Mouse (Mus musculus) cerebellum, postnatal 36 days (tissue): ENCODE results near the gene Nav2.

ENCODE experiments used
- DNase-seq, 2 experiments: peaks; one replicate each; pipeline ENCODE4 v3.0.0; 2021 to 2022; ENCODE audit warnings: mixed read lengths in 2 of 2

The Nav2 gene

GRCm38 (mm10) chr7:49496766-49497425 is 588.4 kb downstream of the Nav2 start:
- DNase-seq = no peak

- DNase-seq = no peak
Observed at GRCm38 (mm10) chr7:49497426-49497892, 588.9 kb downstream of the Nav2 start.

DNA sequence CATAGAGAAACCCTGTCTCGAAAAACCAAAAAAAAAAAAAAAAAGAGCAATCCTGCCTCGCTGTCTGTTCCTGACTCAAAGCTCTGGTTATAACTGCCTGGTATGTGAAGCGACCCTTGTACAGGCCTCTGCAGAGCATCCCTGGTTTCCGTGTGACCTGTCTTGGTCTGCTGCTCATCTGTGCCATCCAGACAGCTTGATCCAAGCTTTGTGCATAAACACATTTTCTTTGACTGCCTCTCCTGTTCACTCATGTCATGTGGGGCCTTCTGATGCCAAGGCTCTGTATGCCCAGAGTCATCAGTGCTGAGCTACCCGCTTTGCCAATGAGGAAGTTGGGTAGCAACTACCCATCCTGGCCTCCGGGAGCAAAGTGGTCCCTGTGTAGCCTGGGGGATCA is 591.1 kb downstream of the Nav2 start:
- no peak for DNase-seq

DNA sequence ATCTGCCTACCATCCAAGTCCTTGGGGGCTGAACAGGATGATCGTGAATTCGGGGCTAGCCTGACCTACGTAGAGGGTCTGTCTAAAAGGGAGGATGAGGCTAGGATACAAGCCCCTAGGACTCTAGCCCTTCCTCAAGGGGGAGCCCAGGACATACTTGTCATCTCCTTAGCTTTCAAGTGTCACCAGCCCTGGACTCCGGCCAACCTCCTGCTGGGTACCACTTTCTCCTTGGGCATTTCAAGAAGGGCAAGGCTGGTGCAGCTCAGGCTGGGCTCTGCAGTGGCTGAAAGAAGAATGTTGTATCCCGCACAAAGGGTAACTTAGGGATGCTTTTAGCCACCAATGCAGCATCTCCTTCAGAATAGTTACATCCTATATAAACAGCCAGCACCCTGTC is 592.4 kb downstream of the Nav2 start:
- peak in 1 of 2 experiments; percentile 35 for DNase-seq

GRCm38 (mm10) chr7:49503419-49503818 is 594.9 kb downstream of the Nav2 start:
- no peak for DNase-seq

- DNase-seq = no peak
Observed at GRCm38 (mm10) chr7:49503881-49504280, 595.4 kb downstream of the Nav2 start.

DNA sequence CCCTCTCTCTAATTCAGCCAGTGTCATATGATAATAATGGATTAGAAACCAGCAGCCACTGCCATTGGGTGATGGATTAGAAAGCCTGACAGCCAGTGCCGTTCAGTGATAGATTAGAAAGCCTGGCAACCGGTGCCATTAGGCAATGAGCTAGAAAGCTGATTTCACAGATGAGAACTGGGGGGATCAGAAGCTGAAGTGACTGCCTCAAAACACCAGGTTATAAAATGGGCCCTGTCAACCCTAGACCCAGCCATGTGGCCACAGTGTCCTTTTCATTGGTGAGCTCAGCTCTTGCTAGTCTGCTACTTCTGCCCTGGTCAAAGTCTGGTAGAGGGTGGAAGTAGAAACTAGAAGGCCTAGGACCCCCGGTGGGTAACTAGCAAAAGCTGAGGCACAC is 595.8 kb downstream of the Nav2 start:
- no peak for DNase-seq

- no peak for DNase-seq
Observed at GRCm38 (mm10) chr7:49505024-49505423, 596.5 kb downstream of the Nav2 start.

DNA sequence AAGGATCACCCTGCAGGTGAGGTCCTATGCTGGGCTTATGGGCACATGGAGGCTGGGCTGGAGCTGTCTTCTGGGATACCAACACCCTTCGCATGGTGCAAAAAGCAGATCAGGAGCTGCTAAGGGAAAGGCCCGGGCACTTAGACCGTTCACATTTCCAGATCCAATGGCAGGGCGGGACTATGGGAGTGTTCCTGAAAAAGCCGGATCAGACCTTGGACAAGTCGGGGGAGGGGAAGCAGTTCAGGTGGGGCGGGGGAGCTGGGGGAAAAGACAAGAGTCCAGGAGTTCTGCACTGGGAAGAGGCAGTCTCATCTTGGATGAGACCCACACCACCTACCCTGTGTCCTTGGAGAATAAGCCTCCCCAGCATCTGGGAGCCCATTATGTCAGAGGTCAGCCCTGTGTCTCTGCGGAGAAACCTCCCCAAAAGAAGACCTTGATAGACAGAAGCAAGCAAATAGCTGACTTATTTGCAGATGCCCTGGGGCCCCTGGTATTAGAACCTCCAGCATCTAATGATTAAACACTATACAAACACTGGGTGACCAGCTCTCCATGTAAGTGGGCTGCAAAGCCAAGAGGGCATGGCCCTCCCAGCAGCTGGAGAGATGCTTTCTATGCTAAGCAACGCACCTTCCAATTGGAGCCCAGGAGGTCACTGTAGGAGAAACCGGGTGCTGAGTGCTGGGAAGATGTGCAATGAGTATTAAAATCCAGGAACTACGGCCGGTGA is 597.7 kb downstream of the Nav2 start:
- no peak for DNase-seq

DNA sequence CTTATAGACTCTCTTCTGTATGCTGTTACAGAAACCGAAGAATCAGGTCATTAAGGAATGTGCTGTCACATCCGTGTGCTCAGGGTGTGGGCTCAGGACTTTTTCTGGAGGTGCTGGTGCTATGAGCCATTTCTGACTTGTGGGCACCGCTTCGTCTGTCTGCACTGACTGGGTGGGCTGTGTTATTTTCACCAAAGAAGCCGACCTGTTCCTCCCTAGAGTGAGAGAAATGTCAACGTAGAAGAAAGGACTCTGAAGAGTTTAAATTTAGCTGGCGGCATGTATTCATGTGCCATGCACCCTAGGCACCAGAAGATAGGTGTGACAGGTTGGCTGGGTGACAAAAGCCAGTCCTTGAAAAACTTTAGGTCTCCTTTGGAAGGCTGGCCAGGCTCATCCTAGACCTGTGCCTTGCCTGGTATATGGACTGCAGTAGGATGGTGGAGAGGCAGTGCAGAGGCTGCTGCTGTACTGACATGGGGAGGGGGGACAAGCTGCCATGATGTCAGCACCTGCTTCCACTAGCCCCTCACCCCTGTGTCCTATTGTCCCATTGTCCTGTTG is 599.5 kb downstream of the Nav2 start:
- DNase-seq = no peak

DNA sequence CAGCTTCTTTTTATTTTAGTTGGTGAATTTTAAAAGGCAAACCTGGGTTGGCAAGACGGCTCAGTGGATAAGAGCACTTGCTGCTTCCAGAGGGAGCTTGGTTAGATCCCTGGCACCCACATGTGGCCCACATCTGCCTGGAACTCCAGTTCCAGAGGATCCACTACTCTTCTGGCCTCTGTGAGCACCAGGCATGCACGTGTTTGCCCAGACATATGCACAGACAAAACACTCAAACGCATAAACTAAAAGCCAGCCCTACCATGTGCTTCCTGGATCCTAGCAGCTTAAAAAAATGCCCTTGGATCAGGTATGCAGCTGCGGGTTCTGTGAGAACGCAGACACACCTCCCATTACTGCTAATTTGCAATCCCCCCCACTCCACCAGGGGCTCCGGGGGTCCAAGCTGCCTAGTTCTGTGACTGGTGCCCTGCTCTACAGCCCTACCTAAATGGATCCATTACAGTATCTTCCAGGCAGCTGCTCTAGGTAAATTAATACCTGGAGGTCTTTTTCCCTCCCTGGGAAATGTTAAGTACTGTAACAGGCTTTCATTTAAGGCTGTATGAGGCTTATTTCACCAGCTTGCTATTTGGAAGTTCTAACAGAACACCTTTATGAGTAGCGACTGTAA is 603.4 kb downstream of the Nav2 start:
- no peak for DNase-seq

- no peak for DNase-seq
Observed at GRCm38 (mm10) chr7:49513763-49514437, 605.4 kb downstream of the Nav2 start.

GRCm38 (mm10) chr7:49515012-49515411 is 606.5 kb downstream of the Nav2 start:
- no peak for DNase-seq

DNA sequence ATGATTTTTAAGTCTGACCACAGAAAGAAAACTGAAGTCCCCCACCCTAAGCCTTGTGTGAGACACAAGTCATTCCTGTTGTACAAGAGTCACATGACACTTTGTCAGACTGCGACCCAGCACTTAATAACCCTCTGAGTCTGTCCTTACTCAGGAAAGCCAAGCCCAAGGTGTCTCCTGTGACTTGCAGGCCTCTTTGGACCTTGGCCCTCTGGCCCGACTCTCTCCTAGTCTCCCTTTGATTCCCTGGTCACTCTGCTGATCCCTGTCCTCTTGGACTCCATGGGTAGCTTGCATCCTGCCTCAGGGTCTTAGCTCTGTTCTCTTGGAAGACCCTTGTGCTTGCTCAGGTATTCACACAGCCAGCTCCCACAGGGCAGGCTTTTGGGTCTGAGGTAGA is 612.0 kb downstream of the Nav2 start:
- no peak for DNase-seq

- DNase-seq = no peak
Observed at GRCm38 (mm10) chr7:49521349-49521748, 612.8 kb downstream of the Nav2 start.

GRCm38 (mm10) chr7:49521976-49522375 is 613.5 kb downstream of the Nav2 start:
- DNase-seq = no peak

DNA sequence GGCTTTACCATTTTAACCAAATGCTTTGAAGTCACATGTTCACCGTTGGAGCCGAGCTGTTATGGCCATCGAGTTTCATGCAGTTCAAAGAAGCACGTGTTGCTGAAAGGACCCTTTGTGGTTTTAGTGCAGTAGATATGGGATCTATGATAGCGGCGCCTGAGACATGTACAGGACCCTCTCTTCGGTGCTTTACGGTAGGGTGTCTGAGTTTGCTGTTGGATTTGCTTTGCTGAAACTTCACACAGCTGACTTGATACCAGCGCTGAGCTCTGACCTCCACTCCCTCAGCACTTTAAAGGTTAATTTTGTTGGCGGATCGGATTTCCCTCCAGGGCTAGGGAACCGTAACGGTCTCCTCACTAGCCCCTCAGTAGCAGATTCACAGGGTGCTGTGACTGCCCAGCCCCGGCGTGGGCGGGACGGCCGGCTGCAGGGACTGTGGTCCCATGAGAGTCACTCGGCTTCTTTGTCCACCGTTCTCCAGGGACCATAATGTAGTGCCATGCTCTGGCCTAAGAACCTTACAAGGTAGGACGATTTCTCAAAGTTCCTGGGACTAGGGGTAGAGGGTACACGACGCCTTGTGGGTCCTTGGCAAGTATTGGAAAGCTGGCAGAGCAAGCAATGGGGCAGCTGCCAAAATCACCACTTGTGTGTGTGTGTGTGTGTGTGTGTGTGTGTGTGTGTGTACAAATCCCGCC is 614.0 kb downstream of the Nav2 start:
- DNase-seq = peak in 1 of 2 experiments; percentile 22

- no peak for DNase-seq
Observed at GRCm38 (mm10) chr7:49523115-49523445, 614.6 kb downstream of the Nav2 start.

DNA sequence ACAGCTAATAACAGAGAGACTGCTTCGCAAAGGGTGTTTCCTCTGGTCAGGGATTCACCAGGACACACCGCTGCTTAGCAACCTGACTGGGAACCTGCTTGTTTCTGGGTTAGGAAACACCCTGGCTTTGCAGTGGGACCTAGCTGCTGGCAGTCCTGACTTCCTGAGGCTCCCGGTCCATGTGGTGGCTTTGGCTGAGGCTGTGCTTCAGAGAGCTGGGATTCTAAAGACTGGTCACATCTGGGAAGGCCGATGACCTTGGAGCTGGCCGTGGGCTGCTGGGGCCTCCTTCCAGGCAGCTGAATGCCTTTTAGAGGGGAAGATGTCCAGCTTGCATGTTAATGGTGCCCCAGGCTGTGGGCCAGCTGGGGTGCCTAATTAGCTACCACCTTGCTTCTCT is 615.2 kb downstream of the Nav2 start:
- no peak for DNase-seq

- DNase-seq = no peak
Observed at GRCm38 (mm10) chr7:49525348-49526100, 617.0 kb downstream of the Nav2 start.

GRCm38 (mm10) chr7:49526101-49526499 is 617.6 kb downstream of the Nav2 start:
- DNase-seq = no peak

DNA sequence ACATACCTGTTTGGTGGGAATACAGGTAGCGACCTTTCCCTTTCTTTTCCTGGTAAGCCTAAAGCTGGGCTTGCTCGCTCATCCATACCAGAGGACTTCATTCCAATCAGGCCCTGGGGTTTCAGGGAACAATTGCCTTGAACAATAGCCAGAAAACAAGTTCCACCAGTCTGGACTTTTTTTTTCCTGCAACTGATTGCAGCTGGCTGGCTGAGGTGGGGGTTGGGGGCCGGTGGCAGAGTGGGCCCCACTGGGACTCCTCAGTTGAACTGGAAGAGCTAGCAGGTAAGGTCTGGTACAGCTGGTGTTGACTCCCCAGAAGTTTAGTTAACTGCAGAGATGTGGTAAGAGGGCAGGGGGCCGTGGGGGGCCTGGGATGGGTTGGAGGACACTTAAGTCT is 619.0 kb downstream of the Nav2 start:
- no peak for DNase-seq
